Mouse (Mus musculus): ENCODE results near the gene Nova2.

DNA sequence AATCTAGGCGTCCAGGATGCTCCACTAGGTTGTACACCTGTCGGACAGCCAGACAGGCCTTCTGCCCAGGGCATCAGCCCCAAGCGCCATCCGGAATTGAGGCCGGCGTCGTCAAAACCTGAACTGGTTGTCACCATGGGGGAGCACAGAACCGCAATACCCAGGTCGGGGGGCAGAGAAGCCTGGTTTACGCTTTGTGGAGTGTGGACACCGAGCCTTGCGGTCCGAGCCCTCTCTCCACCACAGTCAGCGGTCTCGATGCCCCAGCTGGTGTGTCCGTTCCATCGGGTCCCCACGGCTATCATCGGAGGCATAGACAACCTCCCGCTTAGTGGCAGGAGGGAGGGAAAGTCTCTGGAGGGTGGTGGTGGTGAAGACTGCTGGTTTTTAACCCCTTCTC, 37.1 kb downstream of the Nova2 start:
- TF ChIP-seq CTCF (IDR thresholded peaks at IDR 0.05; ENCODE audit: low read depth, low read length) (no peak), POLR2A (IDR thresholded peaks at IDR 0.05; ENCODE audit: borderline replicate concordance, low read depth, low read length) (no peak)

Data from bone marrow macrophage, adult 2 months (primary cell).